Mouse (Mus musculus): ENCODE results near the gene Dynll1. TPM values are rescaled to one million over a fixed set of nuclear protein-coding genes. Genes with fewer than 3 reads are reported as not detected.

Dynll1 gene
- polyA plus RNA-seq (2016; fragmentation: Nextera tagmentation; extraction: Ambion mirVana) = 1,319 and 1,320 TPM in 2 replicates

DNA sequence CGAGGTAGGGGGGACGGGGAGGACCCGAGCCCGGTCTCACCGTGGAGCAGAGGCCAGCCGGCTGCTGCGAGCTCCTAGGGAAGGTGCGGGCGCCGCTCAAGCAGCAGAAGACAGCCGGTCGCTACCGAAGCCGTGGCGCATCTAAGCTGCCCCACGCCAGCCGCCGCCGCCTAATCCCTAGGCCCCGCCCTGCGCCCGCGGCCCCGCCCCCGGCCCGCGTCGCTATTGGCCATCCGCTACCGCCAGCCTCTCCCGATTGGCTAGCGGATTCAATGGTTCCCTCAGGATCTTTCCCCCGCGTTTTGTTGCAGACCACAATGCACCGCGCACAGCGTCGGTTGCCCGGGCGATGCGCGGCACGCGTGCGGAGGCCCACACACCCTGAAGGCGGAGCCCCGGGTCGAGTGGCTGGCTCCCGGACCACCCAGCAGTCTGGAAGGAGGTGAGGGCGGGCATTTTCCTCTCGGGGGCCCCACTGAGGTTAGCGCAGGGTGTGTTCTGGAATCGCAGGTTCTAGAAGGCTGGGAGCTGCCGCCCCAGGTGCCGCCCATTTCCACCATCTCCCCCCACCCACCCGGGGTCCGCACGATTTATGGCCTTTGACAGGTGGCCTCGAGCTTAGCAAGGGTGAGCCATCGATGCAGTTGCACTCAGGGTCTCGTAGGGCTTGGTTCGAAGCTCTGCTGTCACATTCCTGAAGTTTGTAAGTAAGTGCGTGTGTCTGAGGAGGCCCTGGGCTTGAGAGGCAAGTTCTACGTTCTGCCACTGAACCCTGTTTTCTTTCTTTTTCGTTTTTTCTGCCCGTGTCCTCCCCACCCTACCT lies at the start of gene Dynll1:
Gene Dynll1 (minus strand): TSS at position 208 of the 823 bp plus-strand sequence.
- no peaks in the 10 kb centered on the region for H3K27me3 ChIP-seq (replicated peaks)
- H3K4me2 ChIP-seq = peak within 1 kb of the TSS; percentile 85
- no peaks in the 10 kb centered on the region for H3K9me3 ChIP-seq (replicated peaks)
- H3K4me1 ChIP-seq (replicated peaks) = peaks cover 27% of the 10 kb centered on the region
- peak; percentile 98 for ATAC-seq (ENCODE audit: insufficient number of reproducible peaks, low FRiP score)
- under 1% methylated on average over 59 of the region's 66 CpGs for WGBS
- H3K9ac ChIP-seq = peak within 1 kb of the TSS; percentile 92
- H3K27ac ChIP-seq (ENCODE audit: poor library complexity, severe bottlenecking) = peak within 1 kb of the TSS; percentile 91
- peak within 1 kb of the TSS; percentile 88 for H3K4me3 ChIP-seq
- peaks cover 33% of the 10 kb centered on the region for H3K36me3 ChIP-seq

DNA sequence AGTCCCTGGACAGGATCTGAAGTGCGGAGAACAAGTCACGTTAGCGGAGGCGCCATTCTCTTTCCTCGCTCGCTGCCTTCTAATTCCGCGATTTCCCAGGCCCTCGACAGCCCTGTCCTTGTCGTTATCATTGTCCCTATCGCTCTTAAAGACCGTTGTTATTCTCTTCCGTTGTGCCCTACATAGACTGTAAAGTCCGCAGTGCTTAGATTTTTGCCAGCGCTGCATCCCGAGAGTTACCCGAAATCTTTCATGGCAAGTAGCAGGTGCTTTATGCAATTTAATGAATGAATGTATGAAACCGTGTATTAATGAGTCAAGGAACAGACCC lies 48.4 kb upstream of the Dynll1 start:
- peak; percentile 22; the same call in 1 of the 2 replicates for ATAC-seq (ENCODE audit: insufficient number of reproducible peaks, low FRiP score)
- H3K9ac ChIP-seq = peak overlapping the region; percentile 74
- H3K4me2 ChIP-seq = peak overlapping the region; percentile 93
- under 1% methylated on average over 18 of the region's 18 CpGs for WGBS
- peaks cover 28% of the 10 kb centered on the region for H3K36me3 ChIP-seq
- 0 out of 2 replicates have a peak, but pooled peaks cover 3% of the 10 kb centered on the region for H3K9me3 ChIP-seq (replicated peaks)
- no peaks in the 10 kb centered on the region for H3K27me3 ChIP-seq (replicated peaks)
- peak overlapping the region; percentile 88 for H3K27ac ChIP-seq (ENCODE audit: poor library complexity, severe bottlenecking)
- H3K4me3 ChIP-seq = peak overlapping the region; percentile 97
- peaks cover 12% of the 10 kb centered on the region for H3K4me1 ChIP-seq (replicated peaks)

DNA sequence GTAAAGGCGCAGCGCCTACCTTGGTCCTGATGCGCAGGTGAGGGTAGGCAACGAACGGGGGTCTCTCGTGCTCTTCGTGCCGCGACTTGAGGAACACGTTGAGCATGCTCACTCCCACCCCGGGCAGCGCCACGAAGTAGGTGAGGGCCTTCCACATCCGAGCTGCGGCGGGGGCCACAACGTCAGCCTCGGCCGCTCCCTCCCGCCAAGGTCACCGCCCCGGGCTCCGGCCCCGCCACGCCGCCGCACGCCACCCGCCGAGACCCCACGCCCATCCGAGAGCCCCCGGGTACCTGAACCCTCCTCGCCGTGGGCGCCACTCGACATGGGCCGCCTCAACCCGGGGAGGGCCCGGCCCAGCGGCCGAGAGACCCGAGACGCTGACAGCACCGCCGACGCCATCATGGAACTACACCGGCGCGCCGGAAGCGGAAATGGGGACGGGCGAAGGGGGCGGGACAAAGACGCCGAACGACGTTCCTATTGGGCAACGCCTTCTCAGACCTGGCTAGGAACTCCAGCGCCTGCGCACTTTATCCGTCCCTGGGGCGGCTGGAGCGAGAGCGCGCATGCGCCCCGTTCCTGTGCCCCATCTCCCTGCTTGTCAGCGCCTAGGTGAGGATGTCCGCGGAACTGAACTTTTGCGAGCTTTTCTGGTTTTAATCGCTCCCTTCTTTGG lies 47.9 kb upstream of the Dynll1 start, which contains the start of gene Cox6a1:
Gene Cox6a1 (minus strand): TSS at position 436 of the 679 bp plus-strand sequence.
- Histone ChIP-seq H3K27me3 (replicated peaks) (no peaks in the 10 kb centered on the region), H3K4me2 (peak within 1 kb of the TSS; percentile 93), H3K9me3 (replicated peaks) (0 out of 2 replicates have a peak, but pooled peaks cover 3% of the 10 kb centered on the region), H3K36me3 (peaks cover 33% of the 10 kb centered on the region), H3K27ac (ENCODE audit: poor library complexity, severe bottlenecking) (peak within 1 kb of the TSS; percentile 88), H3K4me1 (replicated peaks) (peaks cover 12% of the 10 kb centered on the region), H3K9ac (peak within 1 kb of the TSS; percentile 98), H3K4me3 (peak within 1 kb of the TSS; percentile 97)
- under 1% methylated on average over 74 of the region's 74 CpGs for WGBS
- peak; percentile 95 for ATAC-seq (ENCODE audit: insufficient number of reproducible peaks, low FRiP score)

DNA sequence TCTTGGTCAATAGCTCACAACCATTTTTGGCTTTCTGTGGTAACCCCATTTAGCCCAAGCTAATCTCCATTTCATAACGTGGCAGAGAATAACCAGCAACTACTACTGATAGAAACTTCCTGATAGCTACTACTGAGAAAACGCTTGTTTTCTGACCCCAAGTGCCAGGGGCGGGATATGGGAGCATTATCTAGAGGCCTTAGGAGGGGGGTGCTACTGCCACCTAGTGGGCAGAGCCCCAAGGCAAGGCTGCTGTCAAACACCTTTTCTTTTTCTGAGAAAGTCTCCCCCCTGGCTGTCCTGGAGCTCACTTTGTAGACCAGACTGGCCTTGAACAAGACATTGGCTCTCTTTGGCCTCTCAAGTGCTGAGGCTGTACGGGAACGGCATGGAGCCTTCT lies 46.8 kb upstream of the Dynll1 start:
- Histone ChIP-seq H3K27ac (ENCODE audit: poor library complexity, severe bottlenecking) (no peak overlapping the region), H3K4me2 (peak overlapping the region; percentile 93), H3K36me3 (peaks cover 44% of the 10 kb centered on the region), H3K4me1 (replicated peaks) (peaks cover 12% of the 10 kb centered on the region), H3K9ac (peak overlapping the region; percentile 98), H3K27me3 (replicated peaks) (no peaks in the 10 kb centered on the region), H3K4me3 (peak overlapping the region; percentile 97), H3K9me3 (replicated peaks) (0 out of 2 replicates have a peak, but pooled peaks cover 3% of the 10 kb centered on the region)
- ATAC-seq (ENCODE audit: insufficient number of reproducible peaks, low FRiP score) = peak; percentile 58
- WGBS = 1% methylated on average over 5 of the region's 5 CpGs

DNA sequence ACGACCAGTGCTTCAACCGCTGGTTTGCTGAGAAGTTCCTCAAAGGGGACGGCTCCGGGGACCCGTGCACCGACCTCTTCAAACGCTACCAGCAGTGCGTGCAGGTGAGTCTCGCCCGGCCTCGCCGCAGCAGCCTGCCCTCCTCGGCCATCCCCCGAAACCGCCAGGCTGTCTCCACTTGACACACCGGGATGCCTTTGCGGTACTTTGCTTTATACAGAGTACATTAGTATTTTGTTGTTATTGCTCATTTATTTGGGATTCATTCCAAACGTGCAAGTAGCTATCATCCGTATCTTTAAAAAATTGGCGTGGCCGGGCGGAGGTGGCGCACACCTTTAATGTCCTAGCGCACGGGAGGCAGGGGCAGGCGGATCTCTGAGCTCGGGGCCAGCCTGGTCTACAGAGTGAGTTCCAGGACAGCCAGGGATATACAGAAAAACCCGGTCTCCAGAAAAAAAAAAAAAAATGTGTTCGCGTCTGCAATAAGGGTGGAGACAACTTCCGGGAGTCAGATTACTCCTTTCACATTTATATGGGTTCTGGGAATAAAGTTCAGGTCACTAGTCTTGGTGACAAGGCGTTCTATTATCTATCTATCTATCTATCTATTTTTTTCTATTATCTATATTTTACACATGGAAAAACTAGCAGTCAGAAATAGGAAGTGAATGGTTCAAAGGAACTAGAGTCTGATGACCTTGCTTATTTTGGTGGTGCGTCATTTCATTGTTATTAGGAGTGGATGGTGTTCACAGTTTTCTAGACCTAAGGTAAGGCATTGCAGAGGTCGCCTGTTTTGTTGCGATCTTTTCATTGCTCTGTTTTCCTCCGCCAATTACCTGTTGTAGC lies 40.7 kb upstream of the Dynll1 start:
- peak overlapping the region; percentile 49 for H3K27ac ChIP-seq (ENCODE audit: poor library complexity, severe bottlenecking)
- H3K4me1 ChIP-seq (replicated peaks) = peaks cover 15% of the 10 kb centered on the region
- H3K36me3 ChIP-seq = peaks cover 53% of the 10 kb centered on the region
- ATAC-seq (ENCODE audit: insufficient number of reproducible peaks, low FRiP score) = peak; percentile 52; the same call in 1 of the 2 replicates
- H3K4me2 ChIP-seq = peak overlapping the region; percentile 85
- H3K9me3 ChIP-seq (replicated peaks) = no peaks in the 10 kb centered on the region
- 10% methylated on average over 36 of the region's 36 CpGs for WGBS
- no peaks in the 10 kb centered on the region for H3K27me3 ChIP-seq (replicated peaks)
- peak overlapping the region; percentile 65 for H3K4me3 ChIP-seq
- peak overlapping the region; percentile 79 for H3K9ac ChIP-seq

DNA sequence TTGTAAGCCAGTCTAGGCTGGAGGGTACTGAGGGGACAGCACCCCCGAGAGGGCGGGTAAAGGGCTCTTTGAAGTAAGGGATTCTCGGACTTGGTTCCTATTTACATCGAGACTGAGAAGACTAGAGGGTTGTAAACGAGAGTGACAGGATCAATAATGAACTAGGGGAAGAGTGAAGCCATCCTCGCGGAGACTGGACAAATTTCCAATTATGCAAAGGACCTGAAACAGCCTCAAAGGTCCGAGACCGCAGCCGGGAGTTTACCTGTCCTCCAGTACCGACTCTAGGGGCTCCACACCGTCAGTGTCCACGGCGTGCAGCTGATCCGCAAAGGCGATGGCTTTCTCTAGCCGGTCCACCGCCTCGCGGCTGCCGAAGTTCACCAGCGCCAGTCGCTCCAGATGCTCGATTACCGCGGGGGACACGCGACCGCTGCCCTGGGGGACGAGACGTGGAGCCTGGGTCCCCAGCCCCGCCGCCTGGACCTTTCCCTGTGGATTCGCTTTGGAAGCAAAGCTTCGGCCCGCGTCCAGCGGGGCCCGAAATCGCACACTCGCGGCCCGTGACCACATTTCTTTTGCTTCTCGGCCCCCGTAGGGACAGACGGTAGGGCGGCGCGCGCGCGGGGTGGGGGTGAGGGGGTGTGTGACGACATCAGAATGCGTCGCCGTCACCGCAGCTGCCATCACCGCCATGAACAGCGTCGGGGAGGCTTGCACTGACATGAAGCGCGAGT lies 39.9 kb upstream of the Dynll1 start, which contains the start of the genes Gatc and Triap1:
Gene Gatc (minus strand): TSS at position 602 of the 737 bp plus-strand sequence.
Gene Triap1 (plus strand): TSS at position 649 of the 737 bp plus-strand sequence.
- Histone ChIP-seq H3K9me3 (replicated peaks) (no peaks in the 10 kb centered on the region), H3K4me3 (peak within 1 kb of the TSS; percentile 65), H3K9ac (peak within 1 kb of the TSS; percentile 79), H3K4me1 (replicated peaks) (peaks cover 15% of the 10 kb centered on the region), H3K27me3 (replicated peaks) (no peaks in the 10 kb centered on the region), H3K27ac (ENCODE audit: poor library complexity, severe bottlenecking) (peak within 1 kb of the TSS; percentile 49), H3K4me2 (peak within 1 kb of the TSS; percentile 85), H3K36me3 (peaks cover 54% of the 10 kb centered on the region)
- under 1% methylated on average over 62 of the region's 62 CpGs for WGBS
- ATAC-seq (ENCODE audit: insufficient number of reproducible peaks, low FRiP score) = peak; percentile 93

DNA sequence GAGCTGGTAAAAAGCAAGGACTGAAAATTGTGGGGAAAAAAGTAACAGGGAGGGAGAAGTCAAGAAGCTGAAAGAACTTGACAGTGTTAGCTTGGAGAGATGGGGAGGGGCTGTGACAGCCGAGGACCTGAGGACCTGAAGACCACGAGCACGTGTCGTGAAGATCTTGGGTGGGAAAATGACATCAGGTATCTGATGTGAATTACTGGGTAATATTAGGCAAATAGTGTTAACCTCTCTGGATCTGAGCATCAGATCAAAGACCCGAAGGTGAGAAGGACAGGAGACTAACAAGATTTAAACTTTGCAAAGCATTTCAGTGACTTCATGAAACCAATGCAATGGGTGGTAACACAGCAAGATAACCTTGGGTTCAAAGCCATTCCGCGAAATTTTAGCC lies 39.2 kb upstream of the Dynll1 start:
- ATAC-seq (ENCODE audit: insufficient number of reproducible peaks, low FRiP score) = no peak
- H3K27me3 ChIP-seq (replicated peaks) = no peaks in the 10 kb centered on the region
- H3K27ac ChIP-seq (ENCODE audit: poor library complexity, severe bottlenecking) = no peak overlapping the region
- peaks cover 53% of the 10 kb centered on the region for H3K36me3 ChIP-seq
- peak overlapping the region; percentile 49 for H3K9ac ChIP-seq
- H3K9me3 ChIP-seq (replicated peaks) = no peaks in the 10 kb centered on the region
- H3K4me3 ChIP-seq = peak overlapping the region; percentile 65
- WGBS = 20% methylated on average over 7 of the region's 7 CpGs
- peak overlapping the region; percentile 85 for H3K4me2 ChIP-seq
- H3K4me1 ChIP-seq (replicated peaks) = peaks cover 15% of the 10 kb centered on the region

DNA sequence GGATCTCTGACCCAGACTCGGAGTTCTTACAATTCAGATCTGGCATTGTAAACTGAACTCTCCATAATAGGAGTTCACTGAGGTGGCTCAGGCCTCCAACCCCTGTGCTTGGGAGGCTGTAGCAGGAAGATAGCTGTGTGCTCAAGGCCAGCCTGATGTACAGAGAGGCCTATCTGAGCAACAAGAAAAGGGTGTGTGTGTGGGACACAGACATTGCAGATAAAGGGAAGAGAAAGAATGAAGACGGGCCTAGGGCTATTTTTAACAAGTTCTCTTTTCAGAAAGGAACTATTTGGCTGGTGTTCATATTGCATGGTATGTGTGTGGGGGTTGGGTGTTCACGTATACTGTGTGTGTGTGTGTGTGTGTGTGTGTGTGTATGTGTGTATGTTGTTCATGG lies 32.8 kb upstream of the Dynll1 start:
- no peaks in the 10 kb centered on the region for H3K27me3 ChIP-seq (replicated peaks)
- peaks cover 74% of the 10 kb centered on the region for H3K36me3 ChIP-seq
- peaks cover 33% of the 10 kb centered on the region for H3K4me1 ChIP-seq (replicated peaks)
- 53% methylated on average over 3 of the region's 3 CpGs for WGBS
- H3K4me2 ChIP-seq = no peak overlapping the region
- H3K27ac ChIP-seq (ENCODE audit: poor library complexity, severe bottlenecking) = no peak overlapping the region; the same call in 1 of the 2 replicates
- ATAC-seq (ENCODE audit: insufficient number of reproducible peaks, low FRiP score) = peak; percentile 74; the same call in 1 of the 2 replicates
- no peak overlapping the region for H3K9ac ChIP-seq
- no peaks in the 10 kb centered on the region for H3K9me3 ChIP-seq (replicated peaks)
- no peak overlapping the region for H3K4me3 ChIP-seq

DNA sequence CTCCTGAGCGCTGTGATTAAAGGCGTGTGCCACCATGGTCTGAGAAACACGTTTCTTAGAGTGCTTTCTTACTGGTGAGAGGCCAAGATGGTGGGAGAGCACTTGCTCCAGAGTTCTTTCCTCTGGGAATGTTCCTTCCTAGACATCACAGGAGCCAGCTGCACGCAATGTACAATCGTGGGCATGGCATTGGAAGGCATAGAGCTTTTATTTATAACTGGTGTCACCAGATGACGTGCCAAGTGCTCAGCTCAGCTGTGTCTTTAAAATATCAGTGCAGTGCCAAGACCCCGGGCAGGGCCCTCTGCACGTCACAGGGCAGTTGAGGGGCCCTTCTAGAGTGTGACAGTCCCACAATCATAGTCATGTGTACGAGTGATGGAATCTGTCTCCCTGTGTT lies 30.2 kb upstream of the Dynll1 start:
- 79% methylated on average over 9 of the region's 9 CpGs for WGBS
- peaks cover 41% of the 10 kb centered on the region for H3K4me1 ChIP-seq (replicated peaks)
- H3K4me3 ChIP-seq = no peak overlapping the region
- H3K27ac ChIP-seq (ENCODE audit: poor library complexity, severe bottlenecking) = no peak overlapping the region
- H3K9ac ChIP-seq = no peak overlapping the region
- peaks cover 59% of the 10 kb centered on the region for H3K36me3 ChIP-seq
- ATAC-seq (ENCODE audit: insufficient number of reproducible peaks, low FRiP score) = no peak
- no peaks in the 10 kb centered on the region for H3K9me3 ChIP-seq (replicated peaks)
- no peaks in the 10 kb centered on the region for H3K27me3 ChIP-seq (replicated peaks)
- no peak overlapping the region for H3K4me2 ChIP-seq

Data from heart, embryonic 12.5 days (tissue).